Mouse (Mus musculus) C2C12 (cell line): ENCODE data around the gene Fbxw4. TPM values are rescaled to one million over a fixed set of nuclear protein-coding genes. Genes with fewer than 3 reads are reported as not detected.

ENCODE experiments used
- H3K27me3 ChIP-seq: one replicate; pipeline ENCODE4 v1.6.1; 2011; ENCODE audit not compliant: control insufficient read depth, insufficient read depth, insufficient read length
- H3K36me3 ChIP-seq: one replicate; pipeline ENCODE4 v1.6.1; 2011; ENCODE audit not compliant: control insufficient read depth, insufficient read depth
- H3K4me3 ChIP-seq: one replicate; pipeline ENCODE4 v1.5.1; 2011; ENCODE audit warnings: mild to moderate bottlenecking, control low read depth; ENCODE audit not compliant: poor library complexity, insufficient read depth, severe bottlenecking
- H3K79me2 ChIP-seq: one replicate; pipeline ENCODE4 v1.6.1; 2011; ENCODE audit not compliant: control insufficient read depth, insufficient read depth
- H3K79me3 ChIP-seq: one replicate; pipeline ENCODE4 v1.6.1; 2011; ENCODE audit warnings: low read depth, control low read depth
- H3ac ChIP-seq: one replicate; pipeline ENCODE3; 2011; ENCODE audit warnings: low read depth; ENCODE audit not compliant: control insufficient read depth, insufficient read length
- CEBPB ChIP-seq: IDR thresholded peaks from one replicate; pipeline ENCODE4 v1.6.1; 2011; ENCODE audit warnings: low read depth, mild to moderate bottlenecking, control low read depth, moderate library complexity
- CTCF ChIP-seq: IDR thresholded peaks from one replicate; pipeline ENCODE4 v1.5.1; 2011; ENCODE audit not compliant: control insufficient read depth, insufficient read depth, insufficient read length
- FOSL1 ChIP-seq: IDR thresholded peaks from one replicate; pipeline ENCODE4 v1.8.0; 2011; ENCODE audit warnings: mild to moderate bottlenecking, low read length; ENCODE audit not compliant: poor library complexity, insufficient read depth, severe bottlenecking
- MAX ChIP-seq: IDR thresholded peaks from one replicate; pipeline ENCODE4 v1.6.1; 2011; ENCODE audit warnings: mild to moderate bottlenecking, control low read depth
- MYOD1 ChIP-seq: IDR thresholded peaks from one replicate; pipeline ENCODE4 v1.6.1; 2011; ENCODE audit warnings: low read depth; ENCODE audit not compliant: control insufficient read depth, insufficient read length
- MYOG ChIP-seq: IDR thresholded peaks from one replicate; pipeline ENCODE4 v1.6.1; 2011; ENCODE audit not compliant: control insufficient read depth, insufficient read length; ENCODE audit errors: extremely low read depth
- USF1 ChIP-seq: IDR thresholded peaks from one replicate; pipeline ENCODE4 v1.6.1; 2011; ENCODE audit warnings: low read depth, mild to moderate bottlenecking, control low read depth, moderate library complexity
- polyA plus RNA-seq: library from polyadenylated mRNA; unstranded; fragments of >200 nt; fragmentation: generic; extraction: Trizol; gene quantifications from one replicate; pipeline ENCODE4 v1.2.1, GENCODE M21; 2012; ENCODE audit warnings: missing spikeins

Fbxw4 gene
- polyA plus RNA-seq, 1 experiment = 19.3 TPM

- TF ChIP-seq USF1 (no peak), CEBPB (no peak), MYOG (no peak), MAX (no peak), MYOD1 (no peak), FOSL1 (no peak), CTCF (no peak)
- Histone ChIP-seq H3K79me2 (no peaks in the 10 kb centered on the region), H3K4me3 (no peak overlapping the region), H3K27me3 (peaks cover 36% of the 10 kb centered on the region), H3K79me3 (no peaks in the 10 kb centered on the region), H3ac (no peak overlapping the region), H3K36me3 (no peaks in the 10 kb centered on the region)
Measured at GRCm38 (mm10) chr19:45691001-45691535, 31.0 kb upstream of the Fbxw4 start.

DNA sequence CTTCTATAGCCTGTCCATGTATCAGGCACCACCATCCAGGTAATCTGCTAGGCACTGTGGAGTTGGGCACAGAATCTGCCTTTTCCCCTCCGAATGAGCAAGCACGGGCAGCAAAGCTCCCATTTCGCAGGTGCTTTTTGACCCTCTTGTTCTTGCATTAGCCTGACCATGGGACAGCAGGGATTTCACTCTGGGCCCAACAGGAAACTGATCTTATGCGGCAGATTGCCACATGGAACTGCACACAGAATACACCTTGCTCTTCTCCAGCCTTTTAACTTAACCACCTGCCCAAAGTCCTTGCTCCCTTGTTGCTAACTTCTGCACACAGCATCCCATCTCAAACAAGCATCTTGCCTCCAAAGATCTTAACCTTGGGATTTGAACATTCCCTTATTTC lies 26.9 kb upstream of the Fbxw4 start:
- no peaks in the 10 kb centered on the region for H3K79me2 ChIP-seq
- no peaks in the 10 kb centered on the region for H3K36me3 ChIP-seq
- no peak for TF ChIP-seq USF1
- TF ChIP-seq CTCF = no peak
- no peak for TF ChIP-seq MYOD1
- no peak overlapping the region for H3K4me3 ChIP-seq
- peaks cover 30% of the 10 kb centered on the region for H3K27me3 ChIP-seq
- no peak overlapping the region for H3ac ChIP-seq
- H3K79me3 ChIP-seq = no peaks in the 10 kb centered on the region

DNA sequence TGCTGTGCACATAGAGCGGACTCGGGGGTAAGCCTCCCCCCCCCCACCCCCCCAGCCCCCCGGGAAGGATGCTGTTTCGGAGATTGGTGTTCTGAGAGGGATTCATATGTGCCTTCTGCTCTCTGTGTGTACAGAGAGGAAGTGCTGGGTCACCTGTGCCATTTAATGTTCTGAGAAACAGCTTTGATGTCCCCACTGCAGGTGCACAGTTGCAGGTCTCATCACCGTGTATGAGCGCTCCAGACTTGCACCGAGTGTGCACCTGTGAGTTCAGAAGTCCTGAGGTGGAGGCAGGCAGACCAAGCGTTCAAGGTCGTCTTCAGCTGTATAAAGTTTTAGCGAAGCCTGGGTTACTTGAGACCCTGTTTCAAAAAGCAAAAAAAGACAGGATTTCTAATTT lies 23.6 kb upstream of the Fbxw4 start:
- TF ChIP-seq MYOG = no peak
- TF ChIP-seq USF1 = no peak
- no peak for TF ChIP-seq MYOD1
- TF ChIP-seq MAX = no peak
- TF ChIP-seq FOSL1 = no peak
- TF ChIP-seq CEBPB = no peak
- TF ChIP-seq CTCF = no peak
- no peak overlapping the region for H3ac ChIP-seq
- no peaks in the 10 kb centered on the region for H3K79me3 ChIP-seq
- H3K36me3 ChIP-seq = no peaks in the 10 kb centered on the region
- no peak overlapping the region for H3K4me3 ChIP-seq
- peaks cover 23% of the 10 kb centered on the region for H3K27me3 ChIP-seq
- no peaks in the 10 kb centered on the region for H3K79me2 ChIP-seq

- Histone ChIP-seq H3K4me3 (no peak overlapping the region), H3K79me2 (no peaks in the 10 kb centered on the region), H3K27me3 (peaks cover 24% of the 10 kb centered on the region), H3K79me3 (no peaks in the 10 kb centered on the region), H3K36me3 (no peaks in the 10 kb centered on the region), H3ac (no peak overlapping the region)
- TF ChIP-seq MAX (no peak), CTCF (no peak), USF1 (no peak), CEBPB (no peak), MYOD1 (no peak), FOSL1 (no peak), MYOG (no peak)
Measured at GRCm38 (mm10) chr19:45680495-45681130, 20.5 kb upstream of the Fbxw4 start.

DNA sequence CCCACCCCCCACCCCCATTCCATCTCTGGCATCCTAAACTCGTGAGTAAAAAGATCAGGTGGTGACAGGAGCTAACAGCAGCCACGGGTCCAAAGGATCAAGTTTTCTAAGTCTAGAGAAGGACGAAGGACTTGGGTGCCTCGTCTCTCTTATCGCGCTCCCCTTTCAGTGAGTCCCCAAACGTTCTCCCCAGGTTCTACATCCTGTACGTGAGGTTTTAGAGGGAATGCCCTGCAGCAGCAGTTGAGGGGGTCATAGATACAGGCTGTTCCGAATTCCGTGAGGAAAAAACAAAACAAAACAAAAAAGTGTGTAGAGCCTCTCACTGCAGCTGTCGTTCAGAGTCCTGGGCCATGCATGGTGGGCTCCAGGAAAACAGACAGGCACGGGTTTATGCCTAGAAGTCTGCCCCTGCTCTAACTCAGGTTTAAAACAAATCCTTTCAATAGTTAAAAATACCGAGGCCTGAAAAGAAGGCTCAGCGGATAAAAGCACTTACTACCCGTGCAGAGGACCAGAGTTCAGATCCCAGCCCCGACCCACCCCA lies 16.7 kb upstream of the Fbxw4 start:
- Histone ChIP-seq H3K79me2 (no peaks in the 10 kb centered on the region), H3K27me3 (peaks cover 16% of the 10 kb centered on the region), H3ac (no peak overlapping the region), H3K36me3 (no peaks in the 10 kb centered on the region), H3K4me3 (no peak overlapping the region), H3K79me3 (no peaks in the 10 kb centered on the region)
- TF ChIP-seq MAX (no peak), MYOD1 (no peak), MYOG (no peak), CEBPB (no peak), FOSL1 (no peak), USF1 (no peak), CTCF (no peak)
